Mouse (Mus musculus): ENCODE results near the gene Ankrd13b.

- TF ChIP-seq CTCF (conservative IDR thresholded peaks at IDR 0.05; ENCODE audit: low read length), result no peak
- TF ChIP-seq NANOG (IDR thresholded peaks at IDR 0.05; ENCODE audit: borderline replicate concordance, low read length), result no peak
- TF ChIP-seq POU5F1 (IDR thresholded peaks at IDR 0.05; ENCODE audit: borderline replicate concordance, low read length), result no peak
Measured at GRCm38 (mm10) chr11:77494344-77494676, 4.8 kb upstream of the Ankrd13b start.
